Mouse (Mus musculus): ENCODE measurements around the gene Olfr1222. TPM values are rescaled to one million over a fixed set of nuclear protein-coding genes. Genes with fewer than 3 reads are reported as not detected.

Olfr1222 gene
- polyA plus RNA-seq, 1 experiment from 2014 or later = not detected

Other genes starting within 250 kb of the Olfr1222 start
- not detected in 2 replicates for gene Olfr1208, start 230.7 kb downstream of the Olfr1222 start, polyA plus RNA-seq (2015; fragmentation: Nextera tagmentation; extraction: Ambion mirVana)
- not detected in 2 replicates for gene Olfr1209, start 217.9 kb downstream of the Olfr1222 start, polyA plus RNA-seq (2015; fragmentation: Nextera tagmentation; extraction: Ambion mirVana)
- gene Olfr1211, start 194.9 kb downstream of the Olfr1222 start, polyA plus RNA-seq (2015; fragmentation: Nextera tagmentation; extraction: Ambion mirVana) = not detected in 2 replicates
- not detected in 2 replicates for gene Olfr1212, start 179.1 kb downstream of the Olfr1222 start, polyA plus RNA-seq (2015; fragmentation: Nextera tagmentation; extraction: Ambion mirVana)
- not detected in 2 replicates for gene Gm13762, start 152.8 kb downstream of the Olfr1222 start, polyA plus RNA-seq (2015; fragmentation: Nextera tagmentation; extraction: Ambion mirVana)
- not detected in 2 replicates for gene Olfr1214, start 140.4 kb downstream of the Olfr1222 start, polyA plus RNA-seq (2015; fragmentation: Nextera tagmentation; extraction: Ambion mirVana)
- not detected in 2 replicates for gene Olfr1215, start 126.1 kb downstream of the Olfr1222 start, polyA plus RNA-seq (2015; fragmentation: Nextera tagmentation; extraction: Ambion mirVana)
- gene Olfr1216, start 114.7 kb downstream of the Olfr1222 start, polyA plus RNA-seq (2015; fragmentation: Nextera tagmentation; extraction: Ambion mirVana) = not detected in 2 replicates
- gene Olfr1217, start 101.0 kb downstream of the Olfr1222 start, polyA plus RNA-seq (2015; fragmentation: Nextera tagmentation; extraction: Ambion mirVana) = not detected in 2 replicates
- gene Olfr1218, start 71.9 kb downstream of the Olfr1222 start, polyA plus RNA-seq (2015; fragmentation: Nextera tagmentation; extraction: Ambion mirVana) = not detected in 2 replicates
- gene Olfr1219, start 49.5 kb downstream of the Olfr1222 start, polyA plus RNA-seq (2015; fragmentation: Nextera tagmentation; extraction: Ambion mirVana) = not detected in 2 replicates
- gene Olfr1220, start 26.2 kb downstream of the Olfr1222 start, polyA plus RNA-seq (2015; fragmentation: Nextera tagmentation; extraction: Ambion mirVana) = not detected in 2 replicates
- gene Olfr1221, start 15.8 kb downstream of the Olfr1222 start, polyA plus RNA-seq (2015; fragmentation: Nextera tagmentation; extraction: Ambion mirVana) = not detected in 2 replicates
- gene Olfr1223, start 18.5 kb upstream of the Olfr1222 start, polyA plus RNA-seq (2015; fragmentation: Nextera tagmentation; extraction: Ambion mirVana) = not detected in 2 replicates
- not detected in 2 replicates for gene Olfr1224-ps1, start 31.0 kb upstream of the Olfr1222 start, polyA plus RNA-seq (2015; fragmentation: Nextera tagmentation; extraction: Ambion mirVana)
- gene Olfr1225, start 41.6 kb upstream of the Olfr1222 start, polyA plus RNA-seq (2015; fragmentation: Nextera tagmentation; extraction: Ambion mirVana) = not detected in 2 replicates
- not detected in 2 replicates for gene Olfr1226, start 67.0 kb upstream of the Olfr1222 start, polyA plus RNA-seq (2015; fragmentation: Nextera tagmentation; extraction: Ambion mirVana)
- gene Olfr1228, start 121.0 kb upstream of the Olfr1222 start, polyA plus RNA-seq (2015; fragmentation: Nextera tagmentation; extraction: Ambion mirVana) = not detected in 2 replicates
- gene Olfr1229, start 155.0 kb upstream of the Olfr1222 start, polyA plus RNA-seq (2015; fragmentation: Nextera tagmentation; extraction: Ambion mirVana) = not detected in 2 replicates
- not detected in 2 replicates for gene Olfr1230, start 164.2 kb upstream of the Olfr1222 start, polyA plus RNA-seq (2015; fragmentation: Nextera tagmentation; extraction: Ambion mirVana)
- not detected in 2 replicates for gene Olfr1231, start 174.0 kb upstream of the Olfr1222 start, polyA plus RNA-seq (2015; fragmentation: Nextera tagmentation; extraction: Ambion mirVana)
- gene Olfr1232, start 196.6 kb upstream of the Olfr1222 start, polyA plus RNA-seq (2015; fragmentation: Nextera tagmentation; extraction: Ambion mirVana) = not detected in 2 replicates
- gene Olfr1233, start 209.3 kb upstream of the Olfr1222 start, polyA plus RNA-seq (2015; fragmentation: Nextera tagmentation; extraction: Ambion mirVana) = not detected in 2 replicates
- not detected in 2 replicates for gene Olfr1234, start 231.8 kb upstream of the Olfr1222 start, polyA plus RNA-seq (2015; fragmentation: Nextera tagmentation; extraction: Ambion mirVana)

Data from heart, embryonic 13.5 days (tissue).